Mouse (Mus musculus) heart, postnatal 36 days (tissue): ENCODE measurements around the gene Tmem176b. TPM values are rescaled to one million over a fixed set of nuclear protein-coding genes. Genes with fewer than 3 reads are reported as not detected.

Experiments
- DNase-seq, 2 experiments: peaks; one replicate each; pipeline ENCODE4 v3.0.0; 2021 to 2022
- intact Hi-C: fragments of 180-260 bp; cut with DNase I; formaldehyde crosslinking; loops from one replicate; pipeline ENCODE4 v1.15.1; 2025
- total RNA-seq, 2 experiments: library from RNA; stranded (reverse); gene quantifications; 2 replicates each; pipeline ENCODE4 v1.2.3; 2021

The Tmem176b gene
- total RNA-seq, 2 experiments from 2014 or later = 53.6 to 55.3 TPM

DNA sequence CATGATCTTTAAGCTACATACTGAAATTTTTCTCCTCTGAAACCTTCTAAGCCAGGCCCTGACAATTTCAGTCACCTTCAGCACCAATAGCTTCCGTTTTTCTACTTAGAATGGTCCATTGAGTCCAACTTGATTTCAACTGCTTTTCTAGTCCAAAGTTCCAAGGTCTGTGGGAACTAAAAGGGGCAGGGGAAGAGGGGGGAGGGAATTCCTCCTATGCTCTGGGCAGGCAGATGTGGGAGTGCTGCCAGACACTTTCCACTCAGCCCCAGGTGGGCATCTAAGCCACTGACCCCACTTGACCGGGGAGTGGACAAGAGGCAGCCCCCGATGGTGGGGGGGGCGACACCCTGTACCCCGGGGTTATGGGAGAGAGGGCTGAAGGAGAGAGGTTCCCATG lies 37.0 kb downstream of the Tmem176b start:
- intact Hi-C loops = no loop called here
- DNase-seq = no peak

DNA sequence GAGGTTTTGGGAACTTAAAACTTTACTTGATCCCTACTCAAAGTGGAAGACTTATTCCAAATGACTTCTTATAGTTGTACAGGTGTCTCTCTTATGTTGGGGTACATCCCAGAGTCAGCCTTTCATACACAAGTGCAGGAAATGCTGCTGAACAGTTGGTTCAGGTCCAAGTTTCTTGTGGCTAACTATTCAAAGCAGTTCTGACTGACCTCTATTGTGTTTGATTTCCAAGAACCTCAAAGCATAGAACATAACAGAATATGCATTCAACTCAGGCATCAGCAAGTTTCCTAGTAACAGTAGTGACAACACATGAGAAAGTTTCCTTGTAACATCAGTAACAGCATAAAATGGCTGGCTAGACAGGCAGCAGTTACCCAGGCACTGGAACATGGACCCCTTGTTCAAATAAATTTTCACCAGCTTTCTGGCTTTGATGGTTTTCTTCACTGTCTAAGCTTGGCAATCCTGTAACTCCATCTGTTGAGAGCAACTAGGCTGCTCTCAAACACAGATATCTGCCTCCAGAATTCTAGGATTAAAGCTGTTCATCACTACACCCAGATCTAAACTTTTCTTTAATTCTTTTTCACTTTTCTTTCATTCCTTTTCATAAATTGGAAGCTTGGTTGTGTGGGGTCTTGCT lies 37.8 kb downstream of the Tmem176b start:
- intact Hi-C loops = no loop called here

DNA sequence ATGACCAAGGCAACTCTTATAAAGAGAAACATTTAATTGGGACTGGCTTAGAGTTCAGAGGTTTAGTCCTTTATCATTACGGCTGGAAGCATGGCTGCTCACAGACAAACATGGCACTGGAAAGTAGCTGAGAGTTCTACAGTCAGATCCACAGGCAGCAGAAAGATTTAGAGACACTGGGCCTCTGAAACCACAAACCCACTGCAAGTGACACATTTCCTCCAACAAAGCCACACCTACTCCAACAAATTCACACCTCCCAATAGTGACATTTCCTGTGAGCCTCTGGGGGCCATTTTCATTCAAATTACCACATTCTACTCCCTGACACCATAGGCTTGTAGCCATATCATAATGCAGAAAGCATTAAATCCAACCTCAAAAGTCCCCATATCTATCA lies 39.4 kb downstream of the Tmem176b start:
- intact Hi-C loops = no loop called here
- no peak for DNase-seq

More for the DNA sequence above, 37.8 kb downstream of the Tmem176b start:
- no peak for DNase-seq

DNA sequence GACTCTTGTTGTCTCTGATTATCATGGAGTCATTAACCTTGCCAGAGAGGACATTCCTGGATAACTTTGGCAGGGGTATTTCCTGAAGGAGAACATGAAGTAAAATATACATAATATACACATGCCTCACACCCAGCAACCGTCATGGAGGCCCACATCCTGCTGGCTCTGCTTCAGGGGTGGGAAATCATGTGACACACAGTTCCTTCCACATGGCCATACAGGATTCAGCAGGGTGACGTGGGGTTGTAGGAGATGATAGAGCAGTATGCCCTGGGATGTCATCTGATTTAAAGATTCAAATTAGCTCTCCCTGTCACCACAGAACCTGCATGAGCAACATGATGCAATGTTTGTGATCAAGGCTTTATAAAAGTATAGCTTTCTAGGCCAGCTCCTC lies 53.4 kb downstream of the Tmem176b start:
- intact Hi-C loops = no loop called here
- no peak for DNase-seq

DNA sequence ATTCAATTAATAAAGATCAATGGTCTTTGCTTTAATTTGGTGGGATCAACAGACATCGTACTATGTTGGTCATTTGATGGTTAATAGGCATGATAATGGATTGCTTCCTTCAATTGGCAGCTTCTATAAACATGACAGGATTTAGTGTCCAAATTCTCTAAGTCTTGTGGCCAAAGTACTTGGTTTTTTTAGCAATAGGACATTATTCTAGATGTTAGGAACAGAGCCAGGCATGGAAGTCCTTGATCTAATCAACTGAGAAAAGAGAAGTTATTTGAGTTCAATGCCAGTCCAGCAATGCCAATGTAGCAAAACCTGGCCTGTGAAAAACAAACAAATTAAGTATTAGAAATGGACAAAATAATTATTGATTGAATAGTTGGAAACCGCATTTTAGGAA lies 55.7 kb downstream of the Tmem176b start:
- intact Hi-C loops = no loop called here
- DNase-seq = no peak

DNA sequence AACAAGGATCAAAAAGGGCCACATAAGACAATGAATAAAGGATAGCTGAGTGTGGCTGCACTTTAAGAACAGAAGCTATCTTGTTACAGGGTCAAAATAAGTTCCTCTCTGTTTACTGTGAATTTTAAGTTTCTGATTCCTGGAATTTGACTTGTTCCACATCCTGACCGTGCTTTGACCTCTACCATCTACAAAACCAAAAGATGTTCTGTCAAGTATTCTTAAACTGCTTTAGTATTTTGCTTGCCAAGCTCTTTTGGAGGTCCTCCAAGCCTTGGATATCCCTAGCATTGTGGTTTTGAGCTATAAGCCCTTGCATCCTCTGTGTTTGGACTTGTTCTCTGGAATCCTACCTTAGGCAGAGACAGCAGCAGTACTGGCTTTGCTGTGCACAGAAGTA lies 56.1 kb downstream of the Tmem176b start:
- intact Hi-C loops = no loop called here
- DNase-seq = no peak

DNA sequence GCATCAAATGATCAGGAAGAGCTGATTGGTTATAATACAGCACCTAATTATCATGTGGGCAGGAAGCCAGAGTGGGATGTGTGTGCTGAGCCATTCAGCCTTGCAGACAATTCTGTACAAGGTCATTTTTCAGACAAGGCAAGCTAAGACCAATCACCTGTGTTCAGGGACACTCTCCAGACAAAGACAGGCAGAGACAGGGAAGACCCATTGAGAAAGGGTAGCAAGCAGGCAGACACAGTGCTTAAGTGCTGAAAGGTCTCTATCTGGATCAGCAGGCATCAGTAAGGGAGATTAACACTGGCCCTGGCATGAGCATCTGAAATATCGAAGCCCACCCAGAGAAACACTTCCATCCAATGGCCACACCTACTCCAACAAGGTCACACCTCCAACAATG lies 56.9 kb downstream of the Tmem176b start:
- no peak for DNase-seq
- intact Hi-C loops = no loop called here

Other genes with a start within 250 kb of the Tmem176b start
- 10 to 100 TPM; 27.3 to 33.7 TPM for gene Repin1, start 247.6 kb downstream of the Tmem176b start, total RNA-seq
- 1 to 10 TPM in 1 of 2 experiments, not detected in 1; 3.7 TPM for gene Gm44965, start 247.6 kb downstream of the Tmem176b start, total RNA-seq
- gene Zfp775, start 239.4 kb downstream of the Tmem176b start, total RNA-seq = 10 to 100 TPM; 10.4 to 10.7 TPM
- gene AI854703, start 214.7 kb downstream of the Tmem176b start, total RNA-seq = under 1 TPM; 0.33 to 0.38 TPM
- 1 to 10 TPM; 6.7 to 6.8 TPM for gene Gimap8, start 194.3 kb downstream of the Tmem176b start, total RNA-seq
- 1 to 10 TPM; 4.8 to 5.2 TPM for gene Gimap9, start 165.4 kb downstream of the Tmem176b start, total RNA-seq
- 10 to 100 TPM; 23.6 to 30.4 TPM for gene Gimap4, start 156.9 kb downstream of the Tmem176b start, total RNA-seq
- 10 to 100 TPM; 40.5 to 46.0 TPM for gene Gimap6, start 133.3 kb downstream of the Tmem176b start, total RNA-seq
- 1 to 10 TPM; 3.1 to 4.7 TPM for gene Gm28053, start 122.9 kb downstream of the Tmem176b start, total RNA-seq
- gene Gimap7, start 122.9 kb downstream of the Tmem176b start, total RNA-seq = under 1 TPM in 1 of 2 experiments, not detected in 1; 0.22 TPM
- 10 to 100 TPM in 1 of 2 experiments, 1 to 10 TPM in 1; 8.1 to 11.8 TPM for gene Gimap1, start 102.4 kb downstream of the Tmem176b start, total RNA-seq
- 1 to 10 TPM; 6.0 to 6.6 TPM for gene Gimap5, start 95.3 kb downstream of the Tmem176b start, total RNA-seq
- gene Gimap3, start 70.6 kb downstream of the Tmem176b start, total RNA-seq = under 1 TPM; 0.51 to 0.53 TPM
- gene Tmem176a, start 577 bp downstream of the Tmem176b start, total RNA-seq = 10 to 100 TPM; 19.8 to 20.0 TPM
- not detected for gene Aoc1, start 31.4 kb upstream of the Tmem176b start, total RNA-seq
- not detected for gene 1600015I10Rik, start 88.4 kb upstream of the Tmem176b start, total RNA-seq
- not detected for gene Doxl2, start 133.5 kb upstream of the Tmem176b start, total RNA-seq
- not detected for gene Svs1, start 145.4 kb upstream of the Tmem176b start, total RNA-seq
- gene Gpnmb, start 195.1 kb upstream of the Tmem176b start, total RNA-seq = under 1 TPM; 0.43 to 0.89 TPM
- gene Malsu1, start 232.3 kb upstream of the Tmem176b start, total RNA-seq = 10 to 100 TPM; 40.9 to 42.7 TPM